Mouse (Mus musculus) urinary bladder, postnatal 10 days (tissue): ENCODE results near the gene Ist1.

Experiments
- DNase-seq: peaks from one replicate; pipeline ENCODE4 v3.0.0; 2022; ENCODE audit warnings: low spot score

Ist1 gene

GRCm38 (mm10) chr8:109682120-109682519 lies 10.9 kb downstream of the Ist1 start:
- no peak for DNase-seq

GRCm38 (mm10) chr8:109681535-109681934 lies 11.5 kb downstream of the Ist1 start:
- no peak for DNase-seq

GRCm38 (mm10) chr8:109675896-109676643 lies 17.0 kb downstream of the Ist1 start:
- DNase-seq = no peak

GRCm38 (mm10) chr8:109673596-109673995 lies 19.5 kb downstream of the Ist1 start:
- no peak for DNase-seq

GRCm38 (mm10) chr8:109672656-109673055 lies 20.4 kb downstream of the Ist1 start:
- DNase-seq = no peak

- no peak for DNase-seq
Measured at GRCm38 (mm10) chr8:109666616-109667015, 26.4 kb downstream of the Ist1 start.

GRCm38 (mm10) chr8:109662328-109662727 lies 30.7 kb downstream of the Ist1 start:
- no peak for DNase-seq

- DNase-seq = no peak
Measured at GRCm38 (mm10) chr8:109656860-109657259, 36.2 kb downstream of the Ist1 start.

GRCm38 (mm10) chr8:109650801-109651200 lies 42.3 kb downstream of the Ist1 start:
- no peak for DNase-seq

- no peak for DNase-seq
Measured at GRCm38 (mm10) chr8:109648469-109648868, 44.6 kb downstream of the Ist1 start.

GRCm38 (mm10) chr8:109647331-109647730 lies 45.7 kb downstream of the Ist1 start:
- no peak for DNase-seq

GRCm38 (mm10) chr8:109641236-109641635 lies 51.8 kb downstream of the Ist1 start:
- DNase-seq = no peak

GRCm38 (mm10) chr8:109640410-109640809 lies 52.6 kb downstream of the Ist1 start:
- DNase-seq = no peak

GRCm38 (mm10) chr8:109638851-109639250 lies 54.2 kb downstream of the Ist1 start:
- no peak for DNase-seq

- no peak for DNase-seq
Measured at GRCm38 (mm10) chr8:109635146-109635545, 57.9 kb downstream of the Ist1 start.

- DNase-seq = no peak
Measured at GRCm38 (mm10) chr8:109632498-109632897, 60.6 kb downstream of the Ist1 start.

- DNase-seq = no peak
Measured at GRCm38 (mm10) chr8:109628638-109629037, 64.4 kb downstream of the Ist1 start.
